Mouse (Mus musculus): Measurements from ENCODE around the gene Zdhhc17.

Gene Zdhhc17

DNA sequence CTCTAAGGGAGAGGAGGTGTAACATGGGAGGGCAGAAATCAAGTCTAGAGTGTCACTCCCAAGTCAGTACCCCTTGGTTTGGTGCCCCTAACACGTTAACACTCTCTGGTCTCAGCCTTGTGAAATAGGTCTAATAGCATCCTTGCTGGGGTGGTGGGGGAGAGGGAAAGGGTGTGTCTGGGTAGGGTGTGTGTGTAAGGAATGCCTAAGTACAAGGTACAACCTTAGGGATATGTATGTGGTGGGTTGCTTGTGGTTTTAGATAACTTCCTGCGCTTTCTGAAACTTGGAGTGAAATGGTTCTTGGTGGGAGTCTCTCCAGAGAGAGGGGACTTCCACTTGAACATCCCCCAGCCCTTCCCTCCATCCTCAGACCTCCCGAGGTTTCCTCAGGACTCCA lies 88.0 kb downstream of the Zdhhc17 start:
- no peak for DNase-seq (ENCODE audit: low spot score)

DNA sequence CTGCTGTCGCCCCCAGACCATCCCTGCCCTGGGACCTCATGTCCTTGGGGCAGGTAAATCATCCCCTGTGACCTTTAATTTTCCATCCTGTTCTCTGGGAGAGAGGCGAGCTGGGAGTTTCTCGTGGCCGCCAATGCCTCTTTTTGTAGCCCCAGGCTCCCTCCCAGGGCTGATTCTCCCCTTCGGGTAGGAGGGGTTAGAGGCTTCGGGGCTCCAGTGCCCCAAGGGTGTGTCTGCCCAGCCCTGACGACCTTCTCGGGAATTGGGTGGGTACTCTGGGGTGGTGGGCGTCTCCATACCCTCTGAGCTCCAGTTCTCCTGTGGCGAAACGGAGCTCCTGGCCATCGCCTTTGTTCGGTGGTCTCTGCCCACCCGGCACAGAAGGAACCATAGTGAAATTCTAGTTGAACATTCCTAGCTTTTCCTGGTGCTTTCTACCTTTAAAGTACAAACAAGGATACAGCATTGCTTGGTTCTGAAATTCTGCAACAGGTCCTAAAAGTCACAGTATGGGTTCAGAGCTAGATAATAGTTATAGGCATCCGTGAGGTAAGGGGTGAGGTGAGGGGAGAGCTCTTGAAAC lies 89.5 kb downstream of the Zdhhc17 start:
- no peak for DNase-seq (ENCODE audit: low spot score)

DNA sequence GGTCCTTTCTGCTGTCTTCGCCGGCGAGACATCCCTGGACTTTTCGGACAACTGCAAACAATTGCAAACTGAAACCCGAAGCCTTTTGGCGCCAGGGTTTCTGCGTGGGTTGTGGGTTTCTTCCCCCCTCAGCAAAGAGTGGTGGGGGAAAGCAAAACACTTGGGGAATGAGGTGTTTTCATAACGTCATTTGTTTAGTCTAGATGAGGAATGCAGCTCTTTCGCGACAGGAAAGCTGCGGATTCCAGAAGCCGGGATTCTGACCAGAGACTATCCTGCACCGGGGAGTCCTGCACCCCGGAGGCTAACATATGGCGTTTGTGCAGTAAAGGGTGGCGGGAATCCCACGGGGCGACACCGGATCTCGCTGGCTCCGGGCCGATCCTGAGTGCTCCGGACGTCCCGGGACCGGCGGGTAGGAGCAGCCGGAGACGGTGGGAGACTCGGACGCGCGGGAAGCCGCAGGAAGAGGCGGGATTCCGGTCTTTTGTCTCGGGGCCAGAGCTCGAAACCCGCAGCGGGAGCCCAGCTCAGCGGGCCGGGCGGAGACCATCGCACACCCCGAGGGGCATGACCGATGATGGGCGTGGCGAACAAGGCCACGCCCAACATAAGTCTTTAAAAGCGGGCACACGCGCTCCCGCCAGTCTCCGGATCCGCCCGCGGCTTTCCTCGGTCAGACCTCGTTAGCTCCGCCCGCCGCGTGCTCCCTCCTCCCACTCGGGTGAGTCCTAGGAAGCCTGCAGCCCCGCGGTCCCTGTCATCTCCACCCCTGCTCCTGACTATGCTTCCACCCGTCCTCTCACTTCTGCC lies 90.2 kb downstream of the Zdhhc17 start, which contains the start of gene Csrp2:
TSS of gene Csrp2 (plus strand) at position 259 of the 813 bp plus-strand sequence.
- DNase-seq (ENCODE audit: low spot score) = peak; percentile 75

- no peak for DNase-seq (ENCODE audit: low spot score)
Observed at GRCm38 (mm10) chr10:110918414-110919391, 91.2 kb downstream of the Zdhhc17 start.

- DNase-seq (ENCODE audit: low spot score) = no peak
Observed at GRCm38 (mm10) chr10:110917521-110917920, 92.4 kb downstream of the Zdhhc17 start.

DNA sequence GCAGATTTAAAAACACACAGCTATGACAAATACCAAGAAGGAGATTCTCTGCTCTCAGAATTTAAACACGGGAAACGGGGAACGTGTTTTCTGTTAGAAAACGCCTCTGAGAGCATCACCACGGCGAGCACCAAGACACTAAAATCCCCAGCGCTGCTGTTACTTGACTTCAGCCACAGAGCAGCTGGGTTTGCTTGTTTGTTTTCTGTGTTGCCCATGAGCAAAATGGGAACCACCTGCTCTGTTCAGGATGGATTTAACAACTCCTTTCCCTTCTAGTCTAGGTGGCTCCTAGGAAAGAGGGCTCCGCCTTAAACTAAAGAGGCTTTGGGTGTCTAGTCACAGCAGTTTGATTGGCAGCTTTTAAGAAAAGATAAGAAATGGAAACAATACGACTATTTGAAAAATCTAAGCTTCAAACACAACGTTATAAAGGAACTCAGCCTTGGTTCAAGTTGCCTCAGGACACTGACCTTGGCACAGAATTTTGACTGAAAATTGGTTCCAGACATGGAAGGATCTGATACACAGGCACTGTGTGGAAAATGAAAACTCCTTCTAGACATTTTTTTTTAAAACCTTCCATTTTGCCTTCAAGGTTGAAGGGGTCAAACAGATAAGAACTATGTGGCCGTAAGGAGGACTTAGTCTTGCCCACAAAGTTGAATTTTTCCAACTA lies 93.1 kb downstream of the Zdhhc17 start:
- no peak for DNase-seq (ENCODE audit: low spot score)

DNA sequence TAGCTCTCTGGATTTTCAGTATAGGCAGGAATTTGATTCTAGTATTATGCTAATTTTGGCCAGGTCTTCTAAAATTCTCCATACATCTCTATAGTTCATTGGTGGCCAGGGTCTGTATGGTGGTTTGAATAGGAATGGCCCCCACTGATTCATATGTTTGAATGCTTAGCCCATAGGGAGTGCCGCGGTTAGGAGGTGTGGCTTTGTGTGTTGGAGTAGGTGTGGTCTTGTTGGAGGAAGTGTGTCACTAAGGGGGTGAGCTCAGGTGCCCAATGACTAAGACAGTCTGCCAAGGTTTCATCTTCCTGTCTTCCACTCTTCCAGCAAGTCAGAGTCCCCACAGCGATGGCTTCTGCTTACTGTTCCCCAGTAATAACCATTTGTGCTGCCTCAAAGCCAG lies 106.1 kb downstream of the Zdhhc17 start:
- no peak for DNase-seq (ENCODE audit: low spot score)

DNA sequence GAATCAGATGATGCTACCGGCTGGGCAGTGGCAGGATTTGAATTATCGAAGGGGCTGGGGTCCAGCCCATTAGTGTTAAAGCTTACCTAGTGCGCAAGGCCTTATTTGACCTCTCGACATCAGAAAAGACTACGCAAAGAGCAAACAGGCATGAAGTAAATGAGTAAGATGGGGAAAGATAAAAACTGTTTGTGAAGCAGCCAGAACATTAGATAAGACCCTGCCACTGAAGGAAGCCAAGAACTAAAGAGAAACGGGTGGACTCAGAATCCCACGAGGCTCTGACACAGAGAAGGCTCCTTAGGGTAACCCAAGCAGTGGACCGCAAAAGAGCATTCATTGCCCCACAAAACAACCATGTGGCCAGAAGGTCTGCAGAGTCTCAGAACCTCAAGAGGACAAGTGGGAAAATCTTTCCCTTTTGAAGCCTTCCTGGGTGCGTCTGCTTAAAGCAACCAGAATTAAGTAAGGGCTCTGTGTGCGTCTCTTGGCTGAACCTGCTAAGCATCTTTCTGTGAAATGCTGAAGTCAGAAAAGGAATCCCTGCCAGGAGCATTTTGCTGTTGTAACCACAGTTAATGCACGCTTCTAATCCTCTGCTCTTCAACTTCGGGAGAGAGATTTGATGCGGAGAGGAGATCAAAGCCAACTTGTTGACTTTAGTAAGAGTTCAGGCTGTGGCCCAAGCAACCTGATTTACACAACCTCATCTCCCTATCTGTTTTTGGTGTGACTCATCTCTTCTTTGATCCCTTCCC lies 110.0 kb downstream of the Zdhhc17 start:
- no peak for DNase-seq (ENCODE audit: low spot score)
